Mouse (Mus musculus) heart, embryonic 16.5 days (tissue): ENCODE results near the gene Ccdc83. TPM values are rescaled to one million over a fixed set of nuclear protein-coding genes. Genes with fewer than 3 reads are reported as not detected.
"Not testable (repeated sequence)": the region's sequence is repeated elsewhere in the genome, so short reads cannot be mapped to it uniquely, and the experiment has no call there.

Experiments used
- ATAC-seq: fragments of 200-750 bp; cut with Nextera tagmentation; replicated peaks from 2 replicates; pipeline ENCODE4 v1.8.0; 2017; ENCODE audit warnings: moderate number of reproducible peaks; ENCODE audit not compliant: insufficient read depth, low FRiP score; ENCODE audit errors: extremely low read depth
- H3K27ac ChIP-seq: fragments of 300-500 bp; sonication (generic); 2 replicates; pipeline ENCODE4 v1.5.1; 2014; ENCODE audit warnings: mild to moderate bottlenecking, low read length, control low read depth, moderate library complexity
- H3K27me3 ChIP-seq: fragments of 300-500 bp; sonication (generic); 2 replicates; pipeline ENCODE4 v1.6.1; 2014; ENCODE audit warnings: low read length, mixed read lengths; ENCODE audit not compliant: control insufficient read depth, insufficient read depth
- H3K36me3 ChIP-seq: fragments of 300-500 bp; sonication (generic); 2 replicates; pipeline ENCODE4 v1.6.1; 2014; ENCODE audit not compliant: control insufficient read depth, insufficient read depth
- H3K4me1 ChIP-seq: fragments of 300-500 bp; sonication (generic); 2 replicates; pipeline ENCODE4 v1.6.1; 2014; ENCODE audit warnings: low read length, mixed read lengths; ENCODE audit not compliant: control insufficient read depth, insufficient read depth
- H3K4me2 ChIP-seq: fragments of 300-500 bp; sonication (generic); 2 replicates; pipeline ENCODE4 v1.6.1; 2014; ENCODE audit warnings: low read depth, mild to moderate bottlenecking, control low read depth, low read length
- H3K4me3 ChIP-seq: fragments of 300-500 bp; sonication (generic); 2 replicates; pipeline ENCODE4 v1.5.1; 2014; ENCODE audit warnings: mild to moderate bottlenecking, control low read depth, low read length
- H3K9ac ChIP-seq: fragments of 300-500 bp; sonication (generic); 2 replicates; pipeline ENCODE4 v1.6.1; 2014; ENCODE audit warnings: low read length, control low read depth
- H3K9me3 ChIP-seq: fragments of 300-500 bp; sonication (generic); replicated peaks from 2 replicates; pipeline ENCODE4 v1.6.1; 2016; ENCODE audit warnings: low read length; ENCODE audit not compliant: control insufficient read depth
- WGBS: fragments of 180-500 bp; shearing (Covaris S2); extraction: QIAGEN DNeasy Blood & Tissue Kit; methylation state at CpG from one replicate; pipeline ENCODE4 v1.1.7; 2014; 5-methylcytosine and 5-hydroxymethylcytosine counted together
- polyA plus RNA-seq: library from polyadenylated mRNA; unstranded; fragments of >200 nt; fragmentation: Nextera tagmentation; extraction: Ambion mirVana; gene quantifications from 2 replicates; pipeline ENCODE4 v1.2.1, GENCODE M21; 2015

The Ccdc83 gene
- polyA plus RNA-seq, 1 experiment from 2014 or later = not detected

GRCm38 (mm10) chr7:90233921-90234320, 31.7 kb downstream of the Ccdc83 start:
- 32% methylated on average over 4 of the region's 4 CpGs for WGBS
- Histone ChIP-seq H3K9ac (no peak overlapping the region), H3K36me3 (no peaks in the 10 kb centered on the region), H3K27me3 (no peaks in the 10 kb centered on the region), H3K9me3 (no peaks in the 10 kb centered on the region), H3K27ac (peak overlapping the region; percentile 17; the same call in 1 of the 2 replicates), H3K4me3 (no peak overlapping the region), H3K4me2 (no peak overlapping the region), H3K4me1 (no peaks in the 10 kb centered on the region)
- ATAC-seq = no peak

DNA sequence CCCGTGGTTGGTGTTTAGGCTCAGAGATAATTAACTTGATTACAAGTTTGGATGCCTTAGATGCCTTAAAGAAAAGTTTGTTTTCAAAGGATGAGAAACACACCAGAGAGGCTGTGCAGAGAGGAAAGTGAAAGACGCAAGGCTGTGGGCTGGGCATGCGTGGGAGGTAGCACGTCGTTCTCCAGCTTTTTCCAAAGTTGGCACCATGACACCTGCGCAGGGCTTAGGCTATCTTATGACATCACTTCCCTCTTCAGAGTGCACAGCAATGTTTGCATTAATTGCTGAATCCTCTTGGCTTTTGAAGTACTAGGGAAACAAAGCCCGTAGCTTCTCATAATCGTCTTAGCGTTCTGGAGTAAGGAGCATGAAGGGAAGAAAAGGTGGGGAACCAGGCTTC, 34.1 kb downstream of the Ccdc83 start:
- ATAC-seq = no peak
- Histone ChIP-seq H3K36me3 (no peaks in the 10 kb centered on the region), H3K4me1 (no peaks in the 10 kb centered on the region), H3K4me3 (no peak overlapping the region), H3K27me3 (no peaks in the 10 kb centered on the region), H3K9me3 (no peaks in the 10 kb centered on the region), H3K9ac (no peak overlapping the region), H3K27ac (no peak overlapping the region), H3K4me2 (no peak overlapping the region)
- WGBS = 62% methylated on average over 9 of the region's 9 CpGs

DNA sequence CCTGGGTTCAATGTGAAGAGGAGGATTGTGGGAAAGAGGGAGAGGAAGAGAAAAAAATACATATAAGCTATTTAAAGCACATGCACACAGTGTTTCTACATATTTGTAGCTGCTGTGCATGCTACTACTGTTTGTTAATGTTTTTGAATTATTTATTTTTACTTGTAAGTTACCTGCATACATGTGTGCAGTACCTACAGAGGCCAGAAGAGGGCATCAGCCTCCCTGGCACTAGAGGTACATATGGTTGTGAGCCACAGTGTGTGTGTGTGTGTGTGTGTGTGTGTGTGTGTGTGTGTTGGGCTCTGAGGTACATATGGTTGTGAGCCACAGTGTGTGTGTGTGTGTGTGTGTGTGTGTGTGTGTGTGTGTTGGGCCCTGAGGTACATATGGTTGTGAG, 36.7 kb downstream of the Ccdc83 start:
- not testable (repeated sequence) for H3K27ac ChIP-seq, H3K4me2 ChIP-seq, H3K4me3 ChIP-seq, ATAC-seq, H3K9ac ChIP-seq, H3K27me3 ChIP-seq, H3K9me3 ChIP-seq, H3K36me3 ChIP-seq, H3K4me1 ChIP-seq

DNA sequence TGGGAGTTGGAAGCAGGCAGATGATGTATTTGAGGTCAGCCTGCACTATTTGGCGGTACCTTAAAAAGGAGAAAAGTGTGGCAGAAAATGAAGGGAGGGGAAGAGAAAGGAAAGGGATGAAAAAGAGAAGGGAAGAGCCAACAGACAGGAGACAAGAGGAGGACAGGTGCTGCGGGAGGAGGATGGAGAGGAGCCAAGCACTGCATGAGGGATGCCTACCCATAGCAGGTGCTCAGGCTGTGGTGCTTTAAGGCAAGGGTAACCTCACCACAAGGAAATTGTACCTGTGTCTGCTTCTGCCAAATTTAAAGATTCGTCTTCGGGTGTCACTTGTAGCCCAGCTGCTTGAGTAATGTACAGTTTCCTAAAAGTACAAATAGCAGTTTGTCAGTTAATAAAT, 37.5 kb downstream of the Ccdc83 start:
- no peak for ATAC-seq
- no peaks in the 10 kb centered on the region for H3K9me3 ChIP-seq
- H3K4me3 ChIP-seq = no peak overlapping the region
- H3K9ac ChIP-seq = no peak overlapping the region
- 74% methylated on average over 4 of the region's 4 CpGs for WGBS
- no peak overlapping the region for H3K4me2 ChIP-seq
- no peaks in the 10 kb centered on the region for H3K27me3 ChIP-seq
- no peak overlapping the region for H3K27ac ChIP-seq
- H3K36me3 ChIP-seq = no peaks in the 10 kb centered on the region
- no peaks in the 10 kb centered on the region for H3K4me1 ChIP-seq

DNA sequence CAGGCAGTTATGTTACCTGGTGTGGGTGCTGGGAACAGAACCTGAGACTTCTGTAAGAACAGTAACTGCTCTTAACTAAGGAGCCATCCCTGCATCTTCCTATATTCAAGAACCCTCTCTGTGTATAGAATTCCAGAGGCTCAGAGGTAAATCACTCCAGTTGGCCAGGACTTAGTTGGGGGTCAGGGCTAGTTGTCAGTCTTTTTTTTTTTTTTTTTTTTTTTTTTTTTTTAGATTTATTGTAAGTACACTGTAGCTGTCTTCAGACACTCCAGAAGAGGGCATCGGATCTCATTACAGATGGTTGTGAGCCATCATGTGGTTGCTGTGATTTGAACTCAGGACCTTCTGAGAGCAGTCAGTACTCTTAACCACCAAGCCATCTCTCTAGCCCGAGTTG, 44.1 kb downstream of the Ccdc83 start:
- no peak for ATAC-seq
- no peak overlapping the region for H3K27ac ChIP-seq
- no peak overlapping the region for H3K4me2 ChIP-seq
- H3K4me3 ChIP-seq = no peak overlapping the region
- WGBS = 71% methylated on average over 2 of the region's 2 CpGs
- no peak overlapping the region for H3K9ac ChIP-seq
- H3K4me1 ChIP-seq = no peaks in the 10 kb centered on the region
- no peaks in the 10 kb centered on the region for H3K36me3 ChIP-seq
- no peaks in the 10 kb centered on the region for H3K27me3 ChIP-seq
- H3K9me3 ChIP-seq = no peaks in the 10 kb centered on the region

DNA sequence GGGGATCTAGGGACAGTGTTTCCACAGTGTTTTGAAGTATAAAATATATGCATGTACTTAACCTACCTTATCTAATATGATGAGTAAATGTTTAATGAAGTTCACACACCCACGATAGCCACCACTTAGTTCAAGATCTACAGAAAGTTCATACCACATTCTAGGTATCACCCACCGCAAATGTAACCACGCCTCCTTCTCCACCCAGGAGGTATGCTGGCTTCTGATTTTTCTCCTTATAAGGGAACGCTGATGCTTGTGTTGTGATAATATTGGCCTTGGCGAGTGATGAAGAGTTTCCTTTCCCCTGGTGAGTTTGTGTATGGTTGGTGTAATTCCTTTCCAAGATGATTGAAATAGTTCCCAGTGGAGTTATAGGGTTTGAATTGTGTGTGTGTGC, 47.5 kb downstream of the Ccdc83 start:
- 66% methylated on average over 5 of the region's 5 CpGs for WGBS
- no peaks in the 10 kb centered on the region for H3K36me3 ChIP-seq
- H3K9me3 ChIP-seq = no peaks in the 10 kb centered on the region
- ATAC-seq = no peak
- no peak overlapping the region for H3K9ac ChIP-seq
- H3K4me2 ChIP-seq = no peak overlapping the region
- H3K27me3 ChIP-seq = no peaks in the 10 kb centered on the region
- H3K4me1 ChIP-seq = no peaks in the 10 kb centered on the region
- no peak overlapping the region for H3K4me3 ChIP-seq
- no peak overlapping the region for H3K27ac ChIP-seq

DNA sequence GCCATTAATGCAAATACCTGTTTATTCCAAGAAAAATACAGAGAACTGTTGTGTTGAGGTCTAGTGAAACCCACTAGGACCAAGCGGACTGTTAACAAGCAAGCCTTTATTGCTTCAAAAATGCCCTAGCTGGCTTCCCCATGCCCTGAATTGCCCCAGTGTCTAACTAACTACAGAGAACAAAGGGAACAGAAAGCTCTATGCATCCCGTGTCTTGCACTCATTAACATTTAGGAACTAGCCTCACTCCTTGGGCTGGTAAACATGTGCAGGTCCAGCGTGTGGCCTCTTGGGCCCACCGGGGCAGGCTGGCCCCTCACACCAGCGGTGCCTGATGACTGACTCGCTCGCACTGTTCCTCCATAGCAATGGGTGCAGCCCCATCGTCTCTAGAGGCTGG, 49.1 kb downstream of the Ccdc83 start:
- ATAC-seq = no peak
- Histone ChIP-seq H3K36me3 (no peaks in the 10 kb centered on the region), H3K27ac (no peak overlapping the region), H3K4me1 (no peaks in the 10 kb centered on the region), H3K9ac (no peak overlapping the region), H3K4me3 (no peak overlapping the region), H3K9me3 (no peaks in the 10 kb centered on the region), H3K4me2 (no peak overlapping the region), H3K27me3 (no peaks in the 10 kb centered on the region)
- 73% methylated on average over 8 of the region's 8 CpGs for WGBS

- no peak for ATAC-seq
- no peaks in the 10 kb centered on the region for H3K27me3 ChIP-seq
Measured at GRCm38 (mm10) chr7:90210947-90211346, 54.6 kb downstream of the Ccdc83 start.

GRCm38 (mm10) chr7:90210116-90210515, 55.5 kb downstream of the Ccdc83 start:
- no peak for ATAC-seq
- no peak overlapping the region for H3K4me2 ChIP-seq
- 92% methylated on average over 2 of the region's 2 CpGs for WGBS
- H3K9ac ChIP-seq = no peak overlapping the region
- no peak overlapping the region for H3K4me3 ChIP-seq
- H3K27ac ChIP-seq = no peak overlapping the region
- no peaks in the 10 kb centered on the region for H3K4me1 ChIP-seq
- H3K27me3 ChIP-seq = no peaks in the 10 kb centered on the region
- H3K36me3 ChIP-seq = peaks cover 19% of the 10 kb centered on the region
- H3K9me3 ChIP-seq = no peaks in the 10 kb centered on the region

More at GRCm38 (mm10) chr7:90210947-90211346, 54.6 kb downstream of the Ccdc83 start:
- Histone ChIP-seq H3K9ac (no peak overlapping the region), H3K9me3 (no peaks in the 10 kb centered on the region), H3K27ac (no peak overlapping the region), H3K4me1 (no peaks in the 10 kb centered on the region), H3K4me3 (no peak overlapping the region), H3K4me2 (no peak overlapping the region), H3K36me3 (peaks cover 19% of the 10 kb centered on the region)

DNA sequence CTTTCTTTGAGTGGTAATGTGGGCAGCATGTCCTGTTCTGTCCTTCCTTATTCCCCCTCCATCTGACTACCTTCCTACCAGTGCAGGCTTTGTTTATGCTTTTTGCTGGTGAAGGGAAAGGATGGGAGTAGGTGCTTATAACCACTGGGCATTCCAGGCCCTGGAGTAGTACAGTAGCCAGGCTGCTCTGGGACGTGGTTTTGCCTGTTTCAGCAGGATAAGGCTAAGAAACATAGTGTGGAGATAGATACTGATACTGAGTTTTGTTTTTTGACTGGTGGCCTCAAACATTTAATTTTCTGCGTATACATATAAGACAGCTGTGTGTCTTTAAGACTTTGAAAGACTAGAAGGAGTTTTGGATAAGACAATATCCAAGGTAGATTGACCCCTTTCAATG, 61.7 kb downstream of the Ccdc83 start:
- no peak for ATAC-seq
- no peaks in the 10 kb centered on the region for H3K27me3 ChIP-seq
- H3K4me1 ChIP-seq = peaks cover 10% of the 10 kb centered on the region
- H3K36me3 ChIP-seq = peaks cover 31% of the 10 kb centered on the region
- WGBS = 87% methylated on average over 2 of the region's 2 CpGs
- no peak overlapping the region for H3K4me2 ChIP-seq
- H3K9me3 ChIP-seq = no peaks in the 10 kb centered on the region
- no peak overlapping the region for H3K4me3 ChIP-seq
- no peak overlapping the region for H3K9ac ChIP-seq
- H3K27ac ChIP-seq = no peak overlapping the region
